Mouse (Mus musculus) lung, postnatal 14 days (tissue): ENCODE measurements around the gene Zfp260.
"Not testable (repeated sequence)": the region's sequence is repeated elsewhere in the genome, so short reads cannot be mapped to it uniquely, and the experiment has no call there.

ENCODE experiments used
- DNase-seq: peaks from one replicate; pipeline ENCODE4 v3.0.0; 2021

The Zfp260 gene

DNA sequence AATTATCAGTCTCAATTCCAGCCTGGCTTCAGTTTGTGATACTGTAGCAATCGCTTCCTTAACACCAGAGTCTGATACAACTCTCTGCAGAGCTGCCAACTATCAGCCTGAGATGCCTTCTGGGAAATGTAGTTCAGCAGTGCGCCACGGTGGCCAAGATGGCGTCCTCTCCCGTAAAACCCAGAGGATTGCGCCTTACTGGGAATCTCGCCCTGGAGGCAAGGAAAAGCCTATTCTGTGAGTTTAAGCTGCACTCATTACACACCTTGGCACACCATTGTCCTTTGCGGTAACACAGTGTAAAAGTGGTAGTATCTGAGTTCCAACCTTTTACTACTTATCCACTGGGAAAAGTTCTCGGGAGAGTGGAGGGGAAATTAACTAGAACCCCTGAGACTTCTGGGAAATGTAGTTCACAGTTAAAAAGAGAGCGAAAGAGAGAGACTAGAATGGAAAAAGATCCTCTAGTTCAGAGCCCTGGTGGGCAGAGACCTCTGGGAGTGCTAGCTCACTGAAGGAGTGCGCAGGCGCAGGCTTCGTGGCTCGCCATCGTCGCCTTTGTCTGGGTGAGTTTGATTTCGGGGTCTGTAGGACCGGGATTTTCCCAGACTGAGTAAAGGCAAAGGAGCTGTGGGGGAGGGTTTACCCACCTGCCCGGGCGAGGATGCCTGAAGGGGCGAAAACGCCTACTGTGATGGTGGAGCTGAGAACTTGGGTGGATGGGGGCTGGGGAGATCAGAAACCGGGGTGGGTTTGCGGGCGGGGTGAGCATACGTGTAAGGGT, at the start of gene Zfp260:
TSS of gene Zfp260 (plus strand) at position 132 of the 784 bp plus-strand sequence.
- DNase-seq, result peak; percentile 89

DNA sequence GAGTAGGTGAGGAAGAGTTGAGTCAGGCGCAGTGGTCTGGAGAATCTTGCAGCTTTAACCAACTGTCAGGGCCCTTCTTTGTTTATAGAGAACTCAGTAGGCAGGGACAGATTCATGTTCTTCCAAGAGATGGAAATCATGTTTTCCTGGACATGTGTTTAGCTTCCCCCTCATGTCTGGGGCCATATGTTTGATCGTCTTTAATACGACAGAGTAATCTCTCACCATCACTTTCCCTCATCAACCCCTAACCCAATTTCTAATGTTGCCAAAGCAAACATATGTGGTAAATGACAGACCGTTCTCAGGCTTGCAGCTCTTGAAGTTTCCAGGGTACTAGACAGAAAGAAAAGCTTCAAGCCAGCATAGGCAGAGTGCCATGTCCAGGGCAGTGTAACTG, 46.5 kb upstream of the Zfp260 start:
- no peak for DNase-seq

DNA sequence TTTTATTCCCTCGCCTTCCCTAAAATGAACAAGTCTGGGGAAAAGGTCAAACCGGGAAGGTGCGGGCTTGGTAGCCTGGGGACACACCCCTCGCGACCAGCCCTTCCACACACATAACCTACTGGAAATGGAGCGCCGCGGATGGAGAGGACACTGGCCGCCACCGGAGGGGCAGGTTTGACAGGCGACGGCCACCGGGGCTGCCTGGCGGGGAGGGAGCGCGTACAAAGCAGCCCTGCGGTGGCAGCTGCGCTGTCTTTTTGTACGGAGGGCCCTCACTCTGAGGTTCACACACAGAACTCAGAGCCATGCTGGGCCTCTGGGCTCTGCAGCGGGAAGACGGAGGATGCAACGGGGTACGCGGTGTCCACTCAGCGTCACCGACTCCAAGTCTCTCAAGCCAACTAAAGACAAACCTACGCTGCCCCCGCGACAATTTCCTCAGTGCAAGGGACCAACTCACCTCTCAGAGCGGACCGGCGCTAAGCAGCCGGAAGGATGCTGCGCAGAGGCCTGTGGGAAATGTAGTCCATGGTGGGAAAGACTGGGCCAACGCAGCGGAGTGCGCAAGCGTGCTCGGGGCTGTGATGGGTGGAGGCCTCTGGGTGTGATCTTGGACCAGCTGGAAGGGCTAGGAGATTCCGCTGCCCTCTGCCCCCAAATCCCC, 43.6 kb upstream of the Zfp260 start, which contains the start of gene Zfp14:
TSS of gene Zfp14 (minus strand) at position 499 of the 667 bp plus-strand sequence.
- peak; percentile 89 for DNase-seq

DNA sequence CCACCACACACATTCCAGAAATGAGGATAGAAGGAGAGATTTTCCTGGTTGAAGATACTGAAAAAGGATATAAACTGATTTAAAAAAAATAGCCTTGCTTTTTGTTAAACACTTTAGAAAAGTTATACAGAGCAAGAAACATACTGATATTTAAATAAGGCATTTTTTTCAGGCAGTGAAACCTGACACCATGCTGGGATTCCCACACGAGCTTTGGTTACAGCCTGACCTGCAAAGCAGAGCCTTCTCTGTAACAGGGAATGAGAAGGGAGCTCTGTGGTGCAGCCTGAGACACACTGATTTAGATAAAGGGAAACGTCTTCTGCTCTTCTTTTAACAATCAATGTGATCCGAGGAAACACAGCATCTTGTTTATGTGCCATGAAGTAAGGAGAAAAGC, 41.0 kb upstream of the Zfp260 start:
- DNase-seq, result no peak

DNA sequence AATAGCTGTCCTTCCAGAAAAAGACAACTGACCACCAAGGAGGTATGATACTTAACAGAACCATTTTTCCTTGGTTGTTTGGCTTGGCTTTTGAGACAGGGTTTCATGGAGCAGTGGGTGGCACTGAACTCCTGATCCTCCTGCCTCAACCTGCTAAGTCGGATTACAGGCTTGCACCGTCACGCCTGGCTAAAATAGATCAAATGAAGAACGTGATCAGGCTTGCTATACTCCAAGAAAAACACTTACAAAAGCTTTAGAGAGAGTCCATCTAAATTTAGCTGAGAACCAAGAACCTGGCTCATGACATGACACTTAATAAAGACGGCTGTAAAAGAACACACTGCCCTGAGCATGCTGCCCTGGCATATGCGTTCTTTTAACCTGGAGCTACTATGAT, 34.2 kb upstream of the Zfp260 start:
- no peak for DNase-seq

DNA sequence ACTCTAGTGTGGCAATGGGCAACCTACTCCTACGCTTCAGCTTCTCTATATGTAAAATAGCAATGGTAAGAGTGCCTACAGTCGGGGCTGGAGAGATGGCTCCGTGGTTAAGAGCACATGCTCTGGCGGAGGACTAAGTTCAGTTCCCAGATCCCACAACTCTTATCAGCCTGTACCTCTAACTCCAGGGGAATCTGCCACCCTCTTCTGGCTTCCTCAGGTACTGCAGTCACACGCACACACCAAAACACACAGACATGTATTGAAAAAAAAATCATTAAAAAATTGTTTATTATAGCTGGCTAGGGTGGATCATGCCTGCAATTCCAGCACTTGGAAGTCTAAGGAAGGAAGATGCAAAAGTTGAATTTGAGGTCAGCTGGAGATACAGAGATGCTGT, 32.1 kb upstream of the Zfp260 start:
- DNase-seq, result no peak

DNA sequence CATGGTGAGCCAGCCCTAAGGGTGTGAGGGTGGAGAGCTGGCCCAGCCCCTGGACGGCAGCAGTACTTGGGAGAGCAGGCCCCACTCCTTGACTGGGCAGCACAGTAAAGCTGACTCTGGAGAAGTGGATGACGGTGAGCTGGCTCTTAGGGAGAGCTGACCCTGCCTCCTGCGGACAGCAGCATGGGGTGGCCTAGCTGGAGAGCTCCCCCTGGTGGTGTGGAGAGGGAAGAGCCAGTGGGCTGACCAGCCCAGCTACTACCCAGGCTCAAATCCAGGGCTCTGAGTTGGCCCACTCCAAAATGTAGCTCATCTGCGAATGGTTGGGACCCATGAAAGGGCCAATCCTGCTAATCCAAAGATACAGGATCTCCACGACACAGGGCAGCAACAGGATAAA, 30.0 kb upstream of the Zfp260 start:
- no peak for DNase-seq

DNA sequence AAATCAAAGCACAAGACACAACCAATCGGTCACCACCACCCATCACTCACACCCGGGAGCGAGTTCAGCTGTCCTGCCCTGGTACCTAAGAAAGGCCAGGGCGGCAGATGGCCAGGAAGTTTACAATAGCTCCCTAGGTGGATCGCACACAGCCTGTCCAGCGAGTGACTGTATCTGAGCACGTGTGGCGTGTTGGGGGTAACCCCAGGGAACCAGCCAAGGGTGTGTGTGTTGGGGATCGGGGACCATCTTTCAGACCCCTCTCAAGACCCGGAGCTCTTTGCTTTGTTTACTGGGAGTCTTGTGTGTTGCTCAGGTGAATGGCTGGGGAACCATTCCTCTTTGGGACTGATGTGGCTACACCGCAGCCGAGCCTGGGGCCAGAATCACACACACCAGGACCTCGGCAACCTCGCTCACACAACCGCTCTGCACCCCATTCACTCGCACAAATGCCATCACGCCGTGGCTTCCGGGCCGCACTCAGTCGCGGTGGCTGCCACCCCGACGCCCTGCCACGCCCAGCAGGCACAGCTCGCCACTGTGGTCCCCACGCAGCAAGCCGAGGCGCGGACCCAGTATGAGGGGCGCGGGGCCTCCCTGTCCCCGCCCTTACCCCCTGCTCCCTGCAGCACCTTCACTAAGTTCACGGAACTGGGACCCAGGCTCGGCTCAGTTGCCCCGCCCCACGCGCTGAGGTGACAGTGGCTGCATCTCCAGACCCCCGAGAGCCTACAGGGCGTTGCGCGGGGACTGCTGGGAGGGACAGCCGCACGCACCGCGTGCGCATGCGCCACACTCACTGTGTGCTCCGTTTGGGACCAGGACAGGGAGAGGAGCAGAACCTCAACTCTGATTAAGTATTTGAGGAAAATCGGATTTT, 22.2 kb upstream of the Zfp260 start, which contains the start of gene Zfp82:
TSS of gene Zfp82 (minus strand) at position 755 of the 883 bp plus-strand sequence.
- DNase-seq, result peak; percentile 79

DNA sequence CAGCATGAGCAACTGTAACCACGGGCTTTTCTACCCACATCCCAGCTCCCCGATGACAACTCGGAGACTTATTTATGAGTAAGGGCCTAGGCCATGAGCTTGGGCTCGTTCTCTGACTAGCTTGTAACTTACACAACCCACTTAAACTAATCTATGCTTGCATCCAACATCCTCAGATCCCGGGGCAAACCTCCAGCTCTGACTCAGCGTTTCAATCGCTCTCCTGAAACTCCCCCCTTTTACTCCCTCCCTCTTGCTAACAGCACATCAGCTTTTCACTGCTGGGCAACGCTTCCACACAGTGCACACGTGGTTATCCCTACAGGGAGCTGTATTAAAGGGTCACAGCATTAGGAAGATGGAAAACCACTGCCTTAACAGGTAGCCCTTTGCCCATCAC, 8.1 kb upstream of the Zfp260 start:
- DNase-seq, result no peak

DNA sequence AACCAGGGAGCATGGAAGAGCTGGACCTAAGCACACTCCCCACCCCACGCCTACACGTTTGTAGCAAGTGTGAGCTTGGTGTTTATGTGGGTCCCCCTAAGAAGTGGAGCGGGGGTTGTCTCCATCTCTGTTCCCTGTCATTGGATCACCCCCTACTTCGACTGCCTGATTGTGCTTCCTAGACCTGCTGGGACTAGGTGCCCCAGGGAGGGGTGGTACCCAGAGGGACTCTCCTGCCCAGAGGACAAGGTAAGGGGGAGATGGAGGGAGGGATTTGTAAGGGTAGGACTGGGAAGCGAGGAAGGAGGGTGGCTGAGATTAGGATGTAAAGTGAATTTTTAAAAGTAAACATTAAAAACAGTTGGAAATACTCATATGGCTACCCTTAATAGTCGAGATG, 5.2 kb upstream of the Zfp260 start:
- no peak for DNase-seq

DNA sequence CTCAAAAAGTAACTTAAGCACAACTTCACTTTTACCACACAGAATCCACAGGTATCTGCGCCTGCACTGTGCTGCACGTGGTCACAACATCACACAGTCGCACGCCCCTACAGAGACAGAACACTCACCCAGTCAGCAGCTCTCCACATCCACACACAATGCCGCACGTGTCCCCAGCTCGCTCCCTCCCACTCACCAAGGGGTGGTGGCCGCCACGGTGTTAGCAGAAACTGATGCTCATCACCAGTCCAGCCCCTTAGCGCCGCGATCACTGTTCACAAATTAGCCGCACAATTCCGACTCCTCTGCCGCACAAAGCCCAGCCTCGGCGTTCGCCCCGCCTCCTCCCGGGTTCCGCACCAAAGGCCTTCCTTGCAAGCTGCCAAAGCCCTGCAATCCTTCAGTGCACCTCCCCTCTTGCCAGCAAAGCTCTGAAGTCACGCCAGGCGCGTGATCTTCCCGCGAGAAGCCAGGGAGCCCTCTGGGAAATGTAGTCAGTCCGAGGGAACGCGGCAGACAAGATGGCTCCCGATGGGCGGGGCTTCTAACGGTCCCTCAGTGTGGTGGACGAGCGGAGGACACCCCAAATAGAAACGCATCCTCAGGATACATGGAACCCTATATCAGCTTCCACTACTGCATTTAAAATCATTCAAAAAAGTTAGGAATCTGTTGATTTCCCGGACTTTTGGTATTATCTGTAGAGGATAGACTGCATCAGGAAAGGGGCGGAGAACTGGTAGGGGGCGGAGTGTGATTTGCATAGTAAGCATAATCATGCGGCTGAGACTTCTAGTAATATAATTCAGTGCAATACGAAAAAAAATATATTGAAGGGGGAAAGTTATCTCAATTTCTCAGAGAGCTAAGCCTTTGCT, 4.2 kb upstream of the Zfp260 start, which contains the start of the genes Gm26920 and Zfp566:
TSS of gene Gm26920 (minus strand) at position 319 of the 878 bp plus-strand sequence.
TSS of gene Zfp566 (minus strand) at position 436 of the 878 bp plus-strand sequence.
- peak; percentile 96 for DNase-seq

DNA sequence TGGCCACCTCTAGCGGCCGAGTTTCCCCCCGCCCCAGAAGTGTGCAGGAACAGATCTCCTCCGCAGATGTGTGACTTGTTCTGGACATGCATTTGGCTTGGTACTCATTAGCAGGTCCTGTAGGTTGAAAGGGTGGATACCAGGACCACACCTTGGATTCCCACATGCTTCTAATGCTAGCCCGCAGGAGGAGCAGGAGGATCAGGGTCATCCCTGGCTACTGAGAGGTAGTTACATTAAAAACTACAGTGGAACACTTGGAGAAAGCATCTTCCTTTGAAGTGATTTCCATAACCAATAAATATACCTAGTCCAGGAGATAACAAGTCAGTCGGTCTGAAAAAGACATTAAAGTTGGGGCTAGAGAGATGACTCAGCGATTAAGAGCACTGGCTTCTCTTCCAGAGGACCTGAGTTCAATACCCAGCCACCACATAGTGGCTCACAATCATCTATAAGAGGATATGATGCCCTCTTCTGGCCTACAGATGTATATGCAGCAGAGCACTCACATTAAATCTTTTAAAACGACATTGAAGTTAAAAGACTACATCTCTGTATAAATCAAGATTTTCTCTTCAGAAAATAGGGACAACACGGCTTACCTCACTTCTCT, 3.5 kb upstream of the Zfp260 start:
- no peak for DNase-seq

DNA sequence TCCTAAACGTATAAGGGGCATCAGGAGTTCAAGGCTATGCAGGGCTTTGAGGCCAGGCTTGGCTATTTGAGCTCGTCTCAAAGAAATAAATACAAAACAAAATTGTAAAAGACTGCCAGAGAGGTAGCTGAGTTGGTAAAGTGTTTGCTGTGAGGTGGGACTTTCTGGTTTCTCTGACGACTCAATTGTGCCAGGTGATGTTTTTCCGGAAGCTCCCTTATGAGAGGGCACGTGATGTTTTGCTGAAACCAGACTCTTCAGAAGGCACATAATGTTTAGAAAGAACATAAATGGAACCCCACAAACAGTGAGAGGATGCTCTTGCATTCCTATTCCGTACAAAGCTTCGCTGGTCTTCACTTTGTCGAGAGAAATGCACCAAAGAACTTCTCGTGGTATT, 1.9 kb upstream of the Zfp260 start:
- no peak for DNase-seq

DNA sequence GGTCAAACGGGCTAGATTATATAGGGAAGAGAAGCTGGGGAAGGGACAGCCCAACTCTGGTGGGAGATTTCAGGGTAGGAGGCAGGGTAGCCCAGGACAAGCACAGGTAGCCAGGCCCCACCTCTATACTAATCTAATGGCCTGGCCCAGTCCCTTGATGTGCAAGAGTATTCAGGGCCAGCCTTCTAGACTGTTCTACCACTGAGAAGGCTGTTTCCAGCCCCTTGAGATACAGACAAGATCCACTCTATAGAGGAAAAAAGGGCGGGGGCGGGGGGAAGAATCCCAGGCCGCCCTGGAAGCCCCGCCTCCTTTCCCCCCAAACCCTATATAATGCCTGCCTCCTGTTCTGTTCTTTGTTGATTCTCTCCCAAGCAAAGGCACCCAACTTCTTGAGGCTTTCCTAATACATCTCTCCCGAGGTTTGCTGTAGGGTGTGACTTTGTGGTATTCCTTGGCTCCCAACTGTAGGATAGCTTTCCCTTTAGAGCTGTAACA, 610 bp upstream of the Zfp260 start:
- DNase-seq, result no peak

DNA sequence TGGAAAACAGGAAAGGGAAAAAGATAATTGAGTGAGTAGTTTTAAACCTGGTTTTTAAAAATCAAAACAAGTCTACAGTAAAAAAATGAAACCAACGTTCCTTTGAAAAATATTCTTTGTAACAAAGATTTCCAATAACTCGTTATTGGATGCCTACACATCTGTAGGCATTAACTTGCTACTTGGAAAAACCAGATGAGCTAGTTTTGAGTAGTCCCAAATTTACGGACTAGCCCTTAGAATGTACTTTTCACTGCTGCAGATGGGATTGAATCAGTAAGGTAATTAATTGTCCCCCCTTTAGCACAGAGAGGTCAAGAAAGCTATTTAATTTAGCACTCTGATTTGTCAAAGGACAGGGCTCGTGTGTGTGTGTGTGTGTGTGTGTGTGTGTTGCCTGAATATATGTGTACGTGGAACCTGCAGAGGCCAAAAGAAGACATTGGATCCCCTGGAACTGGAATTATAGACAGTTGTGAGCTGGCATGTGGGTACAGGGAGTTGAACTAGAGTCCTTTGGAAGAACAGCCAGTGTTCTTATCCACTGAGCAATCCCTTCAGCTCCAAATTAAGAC, 1.1 kb downstream of the Zfp260 start:
- DNase-seq, result no peak

DNA sequence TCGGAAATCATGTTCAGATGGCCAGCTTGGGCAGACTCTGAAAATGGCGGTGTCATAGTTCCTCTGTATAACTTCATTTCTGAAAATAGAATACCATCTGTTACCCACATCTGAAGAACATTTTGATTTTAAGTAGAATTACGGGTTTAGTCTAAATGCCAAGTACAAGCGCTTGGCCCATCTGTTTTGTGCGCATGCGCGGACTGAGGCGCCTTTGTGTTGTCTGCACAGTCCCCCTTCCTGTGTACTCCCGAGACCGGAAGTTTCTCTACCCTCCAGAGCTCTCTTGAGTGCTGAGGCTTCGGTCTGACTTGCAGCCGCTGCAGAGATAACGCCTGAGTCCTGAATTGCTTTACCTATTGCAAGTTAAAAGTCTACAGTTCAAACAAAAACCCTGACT, 4.7 kb downstream of the Zfp260 start:
- peak; percentile 18 for DNase-seq

DNA sequence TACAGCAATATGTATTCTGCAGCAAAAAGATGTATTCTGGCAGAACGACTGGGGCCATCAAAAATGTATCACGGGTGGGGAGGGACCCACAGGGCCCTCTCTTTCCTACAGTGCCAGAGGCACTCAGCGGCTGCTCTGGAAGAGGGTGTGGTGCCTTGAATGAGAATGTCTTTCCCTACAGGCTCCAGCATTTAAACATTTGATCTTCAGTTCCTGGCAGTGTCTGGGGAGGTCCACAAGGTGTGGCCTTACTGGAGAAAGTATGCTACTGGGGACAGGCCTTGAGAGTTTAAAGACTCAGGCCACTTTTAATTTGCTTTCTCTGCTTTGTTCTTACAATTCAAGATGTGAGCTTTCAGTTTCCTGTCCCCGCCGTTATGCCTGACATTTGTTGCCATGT, 21.5 kb downstream of the Zfp260 start:
- no peak for DNase-seq

DNA sequence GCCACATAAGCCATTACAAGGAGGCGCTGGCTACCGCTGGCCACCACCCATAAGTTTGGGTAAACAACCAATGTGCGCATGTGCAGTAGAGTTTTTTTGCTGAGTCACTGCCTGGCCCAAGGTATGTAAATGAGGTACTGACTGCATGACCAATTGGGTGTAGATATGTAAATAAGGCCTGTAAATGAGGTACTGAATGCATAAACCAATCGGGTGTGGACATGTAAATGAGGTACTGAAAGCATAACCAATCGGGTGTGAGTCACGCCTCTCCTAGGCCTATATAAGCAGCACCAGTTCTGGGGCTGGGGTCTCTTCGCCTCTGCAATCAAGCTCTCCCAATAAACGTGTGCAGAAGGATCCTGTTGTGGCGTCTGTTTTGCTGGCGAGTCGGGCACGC, 23.4 kb downstream of the Zfp260 start:
- DNase-seq, result not testable (repeated sequence)

DNA sequence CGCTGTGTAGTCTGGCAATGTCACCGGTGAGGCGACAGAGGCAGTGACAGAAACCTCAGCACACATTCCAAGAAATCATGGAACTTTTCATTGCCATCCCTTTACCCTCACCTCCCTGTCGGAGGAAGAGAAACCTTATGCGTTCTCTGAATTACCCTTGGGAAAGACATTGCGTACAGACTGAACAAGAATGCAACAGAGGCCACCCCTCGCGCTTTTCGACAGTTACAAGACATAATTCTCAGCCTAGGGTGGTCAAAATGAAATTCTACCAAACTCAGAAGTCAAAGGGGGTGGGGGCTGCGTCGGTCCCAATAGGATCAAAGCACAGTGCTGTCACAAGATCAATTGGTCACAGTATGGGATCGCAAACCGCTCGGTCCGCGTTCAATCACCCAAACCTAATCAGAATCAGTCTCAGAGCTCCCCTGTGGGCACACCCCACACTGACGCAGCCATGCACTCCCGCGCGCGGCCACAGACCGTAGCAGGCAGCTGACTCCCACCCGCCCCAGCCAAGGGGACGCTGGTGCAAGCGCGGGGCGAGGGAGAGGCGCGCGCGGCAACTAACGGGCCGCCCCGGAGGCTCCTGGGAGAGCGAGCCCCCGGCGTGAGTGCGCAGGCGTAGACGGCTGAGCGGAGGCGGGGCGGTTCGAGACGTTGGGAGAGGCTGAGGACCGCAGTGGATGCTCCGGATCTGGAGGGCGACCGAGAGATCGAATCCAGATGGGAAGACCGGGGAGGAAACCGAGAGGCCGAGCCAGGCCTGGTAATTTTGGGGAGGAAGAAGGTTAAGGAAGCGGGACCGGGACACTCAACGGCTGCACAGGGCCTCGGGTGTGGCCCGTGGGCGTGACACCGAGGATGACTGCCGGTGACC, 27.0 kb downstream of the Zfp260 start, which contains the start of gene Zfp382:
TSS of gene Zfp382 (plus strand) at position 635 of the 880 bp plus-strand sequence.
- DNase-seq, result peak; percentile 91

DNA sequence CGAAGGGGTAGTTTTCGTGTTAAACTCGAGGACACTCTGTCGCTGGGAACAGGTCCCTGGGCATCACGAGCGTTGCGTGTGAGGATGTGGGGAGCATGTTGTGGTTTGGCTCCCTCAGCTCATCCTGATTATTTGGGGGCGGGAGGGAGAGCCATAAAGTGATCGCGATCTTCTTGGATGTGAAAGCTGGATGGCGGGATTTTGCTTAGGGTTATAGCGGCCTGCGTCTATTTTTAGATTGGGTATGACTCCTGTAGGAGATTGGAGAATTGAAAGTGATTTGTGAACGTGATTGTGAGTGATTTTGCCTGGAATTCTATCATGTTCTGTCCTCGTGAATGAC, 27.6 kb downstream of the Zfp260 start:
- DNase-seq, result no peak
